Mouse (Mus musculus) liver, embryonic 14.5 days (tissue): ENCODE data around the gene Tmem92. TPM values are rescaled to one million over a fixed set of nuclear protein-coding genes. Genes with fewer than 3 reads are reported as not detected.

Source experiments
- ATAC-seq: fragments of 200-750 bp; cut with Nextera tagmentation; 2 replicates; pipeline ENCODE4 v1.8.0; 2017; ENCODE audit warnings: moderate number of reproducible peaks, mild to moderate bottlenecking, moderate library complexity; ENCODE audit not compliant: insufficient read depth
- DNase-seq, 3 experiments: peaks; one replicate each; pipeline ENCODE4 v3.0.0-alpha.2; 2012 to 2013; ENCODE audit warnings: low read depth in 3 of 3, low spot score in 3 of 3
- H3K27ac ChIP-seq: fragments of 300-500 bp; sonication (generic); 2 replicates; pipeline ENCODE4 v1.5.1; 2014; ENCODE audit warnings: moderate library complexity, mild to moderate bottlenecking, control low read depth, inconsistent platforms
- H3K27me3 ChIP-seq: fragments of 300-500 bp; sonication (generic); 2 replicates; pipeline ENCODE4 v1.6.1; 2014; ENCODE audit warnings: mild to moderate bottlenecking, low read length, moderate library complexity; ENCODE audit not compliant: control insufficient read depth, insufficient read depth
- H3K36me3 ChIP-seq: fragments of 300-500 bp; sonication (generic); replicated peaks from 2 replicates; pipeline ENCODE4 v1.6.1; 2014; ENCODE audit warnings: low read depth; ENCODE audit not compliant: control insufficient read depth, insufficient read depth
- H3K4me1 ChIP-seq, 2 experiments: fragments of 200-500 bp in 1 of 2; fragments of 300-500 bp in 1 of 2; sonication (generic) in 1 of 2; replicated peaks; 2 replicates each; pipeline ENCODE4 v1.6.1; 2012 to 2014; ENCODE audit warnings: antibody characterized with exemption in 1 of 2, inconsistent platforms in 1 of 2, low read length in 1 of 2; ENCODE audit not compliant: control insufficient read depth in 2 of 2, insufficient read depth in 2 of 2
- H3K4me2 ChIP-seq: fragments of 300-500 bp; sonication (generic); 2 replicates; pipeline ENCODE4 v1.6.1; 2014; ENCODE audit warnings: low read depth, mild to moderate bottlenecking, control low read depth, moderate library complexity
- H3K4me3 ChIP-seq, 2 experiments: fragments of 200-500 bp in 1 of 2; fragments of 300-500 bp in 1 of 2; sonication (generic) in 1 of 2; 2 replicates each; pipeline ENCODE4 v1.5.1; 2012 to 2014; ENCODE audit warnings: low read depth in 2 of 2, low read length in 2 of 2, mild to moderate bottlenecking in 2 of 2, control low read depth in 1 of 2, inconsistent platforms in 1 of 2, moderate library complexity in 1 of 2; ENCODE audit not compliant: insufficient read depth in 1 of 2
- H3K9ac ChIP-seq: fragments of 300-500 bp; sonication (generic); replicated peaks from 2 replicates; pipeline ENCODE4 v1.6.1; 2014; ENCODE audit warnings: mild to moderate bottlenecking, control low read depth, moderate library complexity
- H3K9me3 ChIP-seq: fragments of 300-500 bp; sonication (generic); 2 replicates; pipeline ENCODE4 v1.6.1; 2016; ENCODE audit warnings: low read length, mixed read lengths; ENCODE audit not compliant: control insufficient read depth
- CTCF ChIP-seq: IDR thresholded peaks from 2 replicates; pipeline ENCODE4 v1.5.1; 2016; ENCODE audit warnings: antibody characterized with exemption, low read depth, control low read depth
- EP300 ChIP-seq: IDR thresholded peaks from 2 replicates; pipeline ENCODE4 v1.6.1; 2016; ENCODE audit warnings: antibody characterized with exemption, low read depth
- WGBS: fragments of 180-500 bp; shearing (Covaris S2); extraction: QIAGEN DNeasy Blood & Tissue Kit; methylation state at CpG from one replicate; pipeline ENCODE4 v1.1.7; 2014; ENCODE audit not compliant: insufficient replicate concordance; 5-methylcytosine and 5-hydroxymethylcytosine counted together
- polyA plus RNA-seq, 2 experiments: library from polyadenylated mRNA; depleted of rRNA in 1 of 2; stranded (reverse) in 1 of 2; unstranded in 1 of 2; fragments of >200 nt; fragmentation: Nextera tagmentation in 1 of 2; extraction: Ambion mirVana in 1 of 2; gene quantifications; 2 replicates each; pipeline versions ENCODE4 v1.2.1 to v1.2.3; 2012 to 2014

Tmem92 gene
- polyA plus RNA-seq, 2 experiments = not detected

DNA sequence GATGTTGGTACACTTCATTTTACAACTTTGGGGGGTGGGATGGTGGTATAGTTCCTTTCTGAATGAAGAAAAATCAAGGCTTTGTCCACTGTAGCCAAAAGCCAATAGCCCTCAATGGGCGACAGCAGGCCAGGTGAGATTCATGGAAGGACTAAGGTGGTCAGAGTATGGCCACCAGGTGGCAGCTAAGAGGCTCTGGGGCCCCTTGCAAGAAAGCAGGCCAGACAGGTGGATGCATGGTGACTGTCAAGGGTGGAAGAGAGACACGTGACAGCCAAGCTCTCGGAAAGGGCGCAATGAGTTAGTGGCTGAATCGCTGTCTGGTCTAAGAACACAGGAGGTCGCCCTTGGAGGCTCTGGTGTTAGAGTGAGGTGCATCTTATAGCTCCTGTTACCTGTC lies 19.7 kb downstream of the Tmem92 start:
- H3K4me3 ChIP-seq = no peak overlapping the region
- no peak overlapping the region for H3K4me2 ChIP-seq
- no peaks in the 10 kb centered on the region for H3K9me3 ChIP-seq
- 31% methylated on average over 6 of the region's 6 CpGs for WGBS
- H3K9ac ChIP-seq = no peak overlapping the region
- ATAC-seq = no peak
- TF ChIP-seq EP300 (no peak), CTCF (peak; percentile 30)
- H3K27ac ChIP-seq = no peak overlapping the region
- H3K4me1 ChIP-seq = no peaks in the 10 kb centered on the region
- H3K36me3 ChIP-seq = no peaks in the 10 kb centered on the region
- no peak for DNase-seq
- no peaks in the 10 kb centered on the region for H3K27me3 ChIP-seq

DNA sequence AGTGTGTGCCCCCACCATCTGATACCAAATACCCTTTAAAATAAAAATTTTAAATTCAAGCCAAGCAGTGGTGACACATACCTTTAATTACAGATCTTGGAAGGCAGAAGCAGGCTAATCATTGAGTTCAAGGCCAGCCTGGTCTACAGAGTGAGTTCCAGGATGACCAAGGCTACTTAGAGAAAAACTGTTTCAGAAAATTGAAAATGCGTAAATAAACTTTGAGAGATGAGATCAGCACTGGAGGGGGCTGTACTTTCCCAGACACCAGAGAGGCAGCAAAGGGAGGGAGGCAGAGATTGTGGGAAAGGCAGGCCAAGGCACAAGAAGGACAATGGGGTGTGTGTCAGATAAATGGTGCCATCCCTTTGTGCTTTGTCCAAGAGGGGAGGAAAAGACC lies 20.2 kb downstream of the Tmem92 start:
- ATAC-seq (no peak), DNase-seq (no peak)
- Histone ChIP-seq H3K36me3 (no peaks in the 10 kb centered on the region), H3K4me1 (no peaks in the 10 kb centered on the region), H3K27ac (no peak overlapping the region), H3K4me2 (no peak overlapping the region), H3K9me3 (no peaks in the 10 kb centered on the region), H3K9ac (no peak overlapping the region), H3K27me3 (no peaks in the 10 kb centered on the region), H3K4me3 (no peak overlapping the region)
- TF ChIP-seq EP300 (no peak), CTCF (no peak)
- WGBS = 77% methylated on average over 1 of the region's 1 CpGs

DNA sequence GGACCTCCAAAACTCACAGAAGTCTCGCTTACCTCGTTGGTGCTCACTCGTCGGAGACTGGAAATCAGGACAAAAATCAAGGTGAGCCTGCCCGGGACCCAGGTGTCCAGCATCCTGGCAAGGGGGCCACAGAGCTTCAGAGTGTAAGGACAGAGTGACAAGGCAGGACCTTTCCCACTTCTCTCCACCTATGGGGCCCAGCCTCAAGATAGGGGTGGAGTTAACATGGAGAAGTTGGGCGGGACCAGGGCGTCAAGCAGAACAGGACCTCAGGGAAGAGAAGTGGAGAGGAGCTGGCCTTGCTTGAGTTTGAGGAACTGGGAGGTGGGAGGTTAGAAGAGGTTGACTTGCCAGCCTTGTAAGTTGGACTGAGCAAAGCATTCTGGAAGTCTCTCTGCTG lies 21.7 kb downstream of the Tmem92 start:
- no peaks in the 10 kb centered on the region for H3K27me3 ChIP-seq
- no peak for TF ChIP-seq EP300
- TF ChIP-seq CTCF = no peak
- H3K27ac ChIP-seq = no peak overlapping the region
- no peak overlapping the region for H3K9ac ChIP-seq
- WGBS = 58% methylated on average over 7 of the region's 7 CpGs
- ATAC-seq (no peak), DNase-seq (no peak)
- no peaks in the 10 kb centered on the region for H3K9me3 ChIP-seq
- no peak overlapping the region for H3K4me3 ChIP-seq
- H3K4me1 ChIP-seq = no peaks in the 10 kb centered on the region
- no peak overlapping the region for H3K4me2 ChIP-seq
- H3K36me3 ChIP-seq = no peaks in the 10 kb centered on the region

DNA sequence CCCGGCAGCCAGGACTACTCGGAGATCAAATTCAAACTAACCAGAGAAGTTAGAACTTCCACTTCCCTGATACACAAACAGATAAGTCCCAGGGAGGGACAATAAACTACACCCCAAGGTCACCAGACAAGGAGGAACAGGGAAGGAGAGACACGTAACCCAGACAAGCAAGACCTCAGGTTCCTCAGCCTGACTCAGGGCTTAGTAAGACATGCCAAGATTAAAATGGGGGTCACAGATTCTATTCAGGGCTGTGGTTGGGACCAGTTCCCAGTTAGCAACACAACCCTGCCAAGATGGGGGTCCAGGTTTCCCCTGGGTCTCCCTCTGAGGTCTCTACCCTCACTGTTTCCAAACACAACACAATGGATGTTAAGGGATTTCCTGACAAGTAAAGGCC lies 22.1 kb downstream of the Tmem92 start:
- Histone ChIP-seq H3K9me3 (no peaks in the 10 kb centered on the region), H3K4me3 (no peak overlapping the region), H3K9ac (no peak overlapping the region), H3K27me3 (no peaks in the 10 kb centered on the region), H3K36me3 (no peaks in the 10 kb centered on the region), H3K4me1 (no peaks in the 10 kb centered on the region), H3K27ac (no peak overlapping the region), H3K4me2 (no peak overlapping the region)
- TF ChIP-seq EP300 (no peak), CTCF (no peak)
- DNase-seq (no peak), ATAC-seq (no peak)
- WGBS = 36% methylated on average over 3 of the region's 3 CpGs

DNA sequence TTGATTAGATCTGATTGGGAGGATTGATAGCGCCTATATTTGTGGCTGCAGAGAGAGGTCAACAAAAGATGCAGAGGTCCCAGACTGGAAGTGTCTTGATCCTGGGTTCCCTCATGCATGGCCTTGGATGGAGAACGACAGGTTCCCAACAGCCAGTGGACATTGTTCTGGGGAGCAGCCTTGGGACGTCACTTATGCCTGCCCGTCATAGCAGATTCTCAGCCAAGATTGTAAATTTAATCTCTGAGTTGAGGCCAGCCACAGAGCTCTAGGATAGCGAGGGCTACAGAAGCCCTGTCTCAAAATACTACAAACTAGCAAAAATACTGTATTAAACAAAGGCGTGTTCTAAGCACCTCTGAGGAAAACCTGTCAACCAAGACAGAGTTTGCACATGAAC lies 22.6 kb downstream of the Tmem92 start:
- Histone ChIP-seq H3K36me3 (no peaks in the 10 kb centered on the region), H3K9me3 (no peaks in the 10 kb centered on the region), H3K9ac (no peak overlapping the region), H3K4me3 (no peak overlapping the region), H3K27me3 (no peaks in the 10 kb centered on the region), H3K27ac (no peak overlapping the region), H3K4me1 (no peaks in the 10 kb centered on the region), H3K4me2 (no peak overlapping the region)
- no peak for DNase-seq
- no peak for TF ChIP-seq EP300
- TF ChIP-seq CTCF = no peak
- ATAC-seq = no peak
- WGBS = 60% methylated on average over 6 of the region's 6 CpGs
